Mouse (Mus musculus): ENCODE results near the gene Olfr312.

Gene Olfr312

GRCm38 (mm10) chr11:58867039-58867953 lies 38.3 kb downstream of the Olfr312 start, which contains the start of gene 2810021J22Rik:
Gene 2810021J22Rik, plus strand, starts transcription at chr11:58867216.
- DNase-seq, result peak; percentile 66 to 72

- DNase-seq, result no peak
These were observed 38.9 kb downstream of the Olfr312 start for GRCm38 (mm10) chr11:58867954-58868330.

GRCm38 (mm10) chr11:58870961-58871360 lies 41.9 kb downstream of the Olfr312 start:
- no peak for DNase-seq

GRCm38 (mm10) chr11:58883756-58884155 lies 54.7 kb downstream of the Olfr312 start:
- DNase-seq, result no peak
